Mouse (Mus musculus): Measurements from ENCODE around the gene Cdkn1c. TPM values are rescaled to one million over a fixed set of nuclear protein-coding genes. Genes with fewer than 3 reads are reported as not detected.
A peak's percentile ranks its signal among the peaks of the same experiment; 100 is the strongest.

Gene Cdkn1c
- polyA plus RNA-seq, 1 experiment from 2014 or later = 36.4 TPM

DNA sequence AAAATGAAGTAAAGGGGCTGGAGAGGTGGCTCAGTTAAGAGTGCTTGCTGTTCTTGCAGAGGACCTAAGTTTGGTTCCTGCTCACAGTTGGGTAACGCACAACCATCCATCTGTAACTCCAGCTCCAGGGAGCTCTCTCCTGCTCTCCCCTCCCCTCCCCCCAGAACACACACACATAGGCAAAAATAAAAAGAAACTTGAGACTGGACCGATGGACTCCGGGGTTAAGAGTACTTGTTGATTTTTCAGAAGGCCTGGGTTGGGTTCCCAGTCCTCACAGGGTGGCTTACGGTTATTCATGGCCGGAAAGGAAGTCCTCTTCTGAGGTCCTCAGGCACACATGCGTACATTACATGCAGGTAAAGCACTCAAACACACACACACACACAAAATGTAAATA is 43.1 kb upstream of the Cdkn1c start:
- Histone ChIP-seq H3K27ac (ENCODE audit: low read depth) (no peak overlapping the region), H3K9me3 (ENCODE audit: low read length) (no peaks in the 10 kb centered on the region), H3K4me3 (ENCODE audit: low read depth, low read length) (no peak overlapping the region), H3K27me3 (ENCODE audit: insufficient read depth, low read length) (peaks cover 41% of the 10 kb centered on the region), H3K4me1 (ENCODE audit: insufficient read depth) (peaks cover 5% of the 10 kb centered on the region; the same call in 1 of the 2 replicates), H3K4me2 (ENCODE audit: low read depth, low read length) (no peak overlapping the region), H3K36me3 (replicated peaks; ENCODE audit: insufficient read depth, low read length) (no peaks in the 10 kb centered on the region), H3K9ac (replicated peaks) (no peak overlapping the region)
- ATAC-seq (no peak), DNase-seq (no peak)
- WGBS (ENCODE audit: insufficient replicate concordance) = 77% methylated on average over 6 of the region's 6 CpGs
- TF ChIP-seq CTCF (IDR thresholded peaks at IDR 0.05; ENCODE audit: low read depth) (no peak), EP300 (IDR thresholded peaks at IDR 0.05; ENCODE audit: low read depth) (no peak)

DNA sequence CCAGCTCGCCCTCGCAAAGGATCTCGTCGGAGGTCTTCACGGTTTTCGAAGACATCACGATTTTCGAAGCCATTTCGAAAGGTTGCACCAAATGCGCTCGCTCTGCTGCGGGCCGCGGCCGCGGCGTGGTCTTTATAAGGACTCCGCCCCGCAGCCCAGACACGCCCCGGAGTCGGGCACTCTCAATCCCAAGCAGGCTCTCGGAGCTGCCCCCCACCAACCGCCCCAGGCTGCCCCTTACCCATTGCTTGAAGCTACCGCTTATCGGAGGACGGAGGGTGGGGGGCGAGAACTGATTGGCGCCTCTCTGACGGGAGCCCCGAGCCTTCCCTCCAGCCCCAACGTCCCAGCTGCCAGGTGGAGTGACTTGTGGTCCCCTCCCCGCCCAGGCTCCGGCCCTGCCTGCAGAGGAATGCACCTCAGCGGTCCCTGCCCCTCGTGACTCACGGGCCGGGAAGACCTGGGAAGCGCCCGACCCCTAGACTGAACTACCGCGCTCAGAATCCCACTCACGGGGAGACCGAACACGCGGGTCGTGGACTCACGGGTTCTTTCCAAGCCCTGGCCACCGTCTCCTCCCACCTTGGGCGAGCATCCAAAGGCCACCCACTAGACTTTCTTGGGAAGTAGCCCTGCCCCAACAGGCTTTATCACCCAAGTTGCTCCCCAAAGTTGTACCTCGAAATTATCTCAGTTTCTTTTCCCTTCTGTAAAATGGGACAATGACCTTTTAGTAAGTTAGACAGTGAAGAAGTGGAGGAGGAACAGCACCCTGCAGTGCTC is 41.8 kb upstream of the Cdkn1c start, which contains the start of gene Phlda2:
Gene Phlda2, minus strand, starts transcription at position 733 of the 783 bp plus-strand sequence.
- WGBS (ENCODE audit: insufficient replicate concordance) = 3% methylated on average over 51 of the region's 51 CpGs
- Histone ChIP-seq H3K4me2 (ENCODE audit: low read depth, low read length) (peak within 1 kb of the TSS; percentile 73), H3K36me3 (replicated peaks; ENCODE audit: insufficient read depth, low read length) (no peaks in the 10 kb centered on the region), H3K27ac (ENCODE audit: low read depth) (no peak within 1 kb of the TSS), H3K4me3 (ENCODE audit: low read depth, low read length) (peak within 1 kb of the TSS; percentile 36), H3K27me3 (ENCODE audit: insufficient read depth, low read length) (peaks cover 41% of the 10 kb centered on the region), H3K9ac (replicated peaks) (peak within 1 kb of the TSS; percentile 8; the same call in 1 of the 2 replicates), H3K4me1 (ENCODE audit: insufficient read depth) (peaks cover 5% of the 10 kb centered on the region; the same call in 1 of the 2 replicates), H3K9me3 (ENCODE audit: low read length) (no peaks in the 10 kb centered on the region)
- ATAC-seq (no peak), DNase-seq (no peak)
- TF ChIP-seq CTCF (IDR thresholded peaks at IDR 0.05; ENCODE audit: low read depth) = no peak
- no peak for TF ChIP-seq EP300 (IDR thresholded peaks at IDR 0.05; ENCODE audit: low read depth)

DNA sequence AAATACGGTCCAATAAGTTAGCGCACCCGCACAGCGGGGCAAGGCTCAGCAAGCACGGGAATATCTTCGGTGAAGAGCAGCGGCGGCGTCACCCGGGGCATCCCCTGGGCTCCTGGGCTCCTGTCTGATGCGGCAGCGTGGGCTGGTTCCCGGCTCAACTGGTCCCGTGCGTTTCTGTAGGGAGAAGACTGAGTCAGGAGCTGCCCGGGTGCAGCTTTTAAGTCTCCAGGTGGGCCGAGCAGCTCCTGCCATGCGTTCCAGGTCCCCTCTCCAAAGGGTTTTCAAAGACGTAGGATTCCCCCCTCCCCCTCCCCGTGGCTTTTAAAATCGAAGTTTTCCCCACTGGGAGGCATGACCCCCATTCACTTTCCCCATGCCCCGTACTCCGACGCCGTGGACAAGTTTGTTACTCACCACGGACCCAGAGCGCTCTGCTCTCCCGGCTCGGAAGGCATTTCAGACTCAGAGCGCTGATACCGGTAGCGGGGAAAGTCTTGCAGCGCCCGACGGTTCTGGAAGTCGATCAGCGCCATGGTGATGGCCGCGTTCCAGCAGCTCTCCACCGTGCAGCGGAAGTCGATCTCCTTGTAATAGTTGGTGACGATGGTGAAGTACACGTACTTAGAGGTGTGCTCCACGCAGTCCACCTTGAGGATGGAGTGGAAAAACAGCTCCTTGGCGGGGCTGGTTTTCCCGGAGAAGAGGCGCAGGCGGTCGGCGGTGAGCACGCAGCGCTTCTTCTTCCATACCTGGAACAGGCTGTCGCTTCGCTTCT is 41.0 kb upstream of the Cdkn1c start:
- Histone ChIP-seq H3K36me3 (replicated peaks; ENCODE audit: insufficient read depth, low read length) (no peaks in the 10 kb centered on the region), H3K9me3 (ENCODE audit: low read length) (no peaks in the 10 kb centered on the region), H3K9ac (replicated peaks) (0 out of 2 replicates have a peak overlapping the region, but pooled peaks have one; percentile 2), H3K4me1 (ENCODE audit: insufficient read depth) (peaks cover 5% of the 10 kb centered on the region; the same call in 1 of the 2 replicates), H3K4me2 (ENCODE audit: low read depth, low read length) (peak overlapping the region; percentile 73), H3K4me3 (ENCODE audit: low read depth, low read length) (peak overlapping the region; percentile 36), H3K27me3 (ENCODE audit: insufficient read depth, low read length) (peaks cover 41% of the 10 kb centered on the region), H3K27ac (ENCODE audit: low read depth) (no peak overlapping the region)
- WGBS (ENCODE audit: insufficient replicate concordance) = 2% methylated on average over 55 of the region's 55 CpGs
- TF ChIP-seq CTCF (IDR thresholded peaks at IDR 0.05; ENCODE audit: low read depth) (no peak), EP300 (IDR thresholded peaks at IDR 0.05; ENCODE audit: low read depth) (no peak)
- ATAC-seq = no peak
- peak; percentile 45 for DNase-seq

GRCm38 (mm10) chr7:143500912-143501311 is 40.1 kb upstream of the Cdkn1c start:
- Histone ChIP-seq H3K9ac (replicated peaks) (no peak overlapping the region), H3K36me3 (replicated peaks; ENCODE audit: insufficient read depth, low read length) (no peaks in the 10 kb centered on the region), H3K4me1 (ENCODE audit: insufficient read depth) (peaks cover 8% of the 10 kb centered on the region), H3K27me3 (ENCODE audit: insufficient read depth, low read length) (peaks cover 41% of the 10 kb centered on the region), H3K27ac (ENCODE audit: low read depth) (no peak overlapping the region), H3K4me3 (ENCODE audit: low read depth, low read length) (no peak overlapping the region), H3K4me2 (ENCODE audit: low read depth, low read length) (no peak overlapping the region), H3K9me3 (ENCODE audit: low read length) (no peaks in the 10 kb centered on the region)
- peak; percentile 41; the same call in 1 of the 2 replicates for ATAC-seq
- TF ChIP-seq CTCF (IDR thresholded peaks at IDR 0.05; ENCODE audit: low read depth) (no peak), EP300 (IDR thresholded peaks at IDR 0.05; ENCODE audit: low read depth) (no peak)
- WGBS (ENCODE audit: insufficient replicate concordance) = 32% methylated on average over 2 of the region's 2 CpGs
- no peak for DNase-seq

GRCm38 (mm10) chr7:143498584-143498983 is 37.7 kb upstream of the Cdkn1c start:
- H3K27ac ChIP-seq (ENCODE audit: low read depth) = no peak overlapping the region
- H3K9me3 ChIP-seq (ENCODE audit: low read length) = no peaks in the 10 kb centered on the region
- H3K4me2 ChIP-seq (ENCODE audit: low read depth, low read length) = no peak overlapping the region
- peaks cover 36% of the 10 kb centered on the region for H3K27me3 ChIP-seq (ENCODE audit: insufficient read depth, low read length)
- no peak for ATAC-seq
- 95% methylated on average over 4 of the region's 4 CpGs for WGBS (ENCODE audit: insufficient replicate concordance)
- H3K36me3 ChIP-seq (replicated peaks; ENCODE audit: insufficient read depth, low read length) = no peaks in the 10 kb centered on the region
- no peak overlapping the region for H3K9ac ChIP-seq (replicated peaks)
- DNase-seq = peak; percentile 10
- no peak overlapping the region for H3K4me3 ChIP-seq (ENCODE audit: low read depth, low read length)
- TF ChIP-seq CTCF (IDR thresholded peaks at IDR 0.05; ENCODE audit: low read depth) (no peak), EP300 (IDR thresholded peaks at IDR 0.05; ENCODE audit: low read depth) (no peak)
- H3K4me1 ChIP-seq (ENCODE audit: insufficient read depth) = peaks cover 19% of the 10 kb centered on the region
